Mouse (Mus musculus) liver, adult 2 months (tissue): ENCODE results near the gene Pisd. TPM values are rescaled to one million over a fixed set of nuclear protein-coding genes. Genes with fewer than 3 reads are reported as not detected.

Source experiments
- DNase-seq: peaks from one replicate; pipeline ENCODE4 v3.0.0-alpha.2; 2011; ENCODE audit warnings: low read depth, low spot score; ENCODE audit errors: extremely low read depth
- H3K27ac ChIP-seq: fragments of 200-500 bp; replicated peaks from 2 replicates; pipeline ENCODE4 v1.5.1; 2012; ENCODE audit warnings: low read depth, mild to moderate bottlenecking, control low read depth, inconsistent platforms, low read length; ENCODE audit not compliant: insufficient read depth
- H3K27me3 ChIP-seq: fragments of 200-500 bp; 2 replicates; pipeline ENCODE4 v1.6.1; 2012; ENCODE audit warnings: mild to moderate bottlenecking, moderate library complexity, low read length, inconsistent platforms; ENCODE audit not compliant: control insufficient read depth, insufficient read depth
- H3K36me3 ChIP-seq: fragments of 200-500 bp; 2 replicates; pipeline ENCODE4 v1.6.1; 2012; ENCODE audit warnings: low read length, inconsistent platforms; ENCODE audit not compliant: control insufficient read depth, insufficient read depth
- H3K4me1 ChIP-seq: fragments of 200-500 bp; 2 replicates; pipeline ENCODE4 v1.6.1; 2011; ENCODE audit warnings: low read length; ENCODE audit not compliant: control insufficient read depth, insufficient read depth
- H3K4me3 ChIP-seq: fragments of 200-500 bp; 2 replicates; pipeline ENCODE4 v1.5.1; 2011; ENCODE audit warnings: low read depth, mild to moderate bottlenecking, control low read depth, low read length, moderate library complexity; ENCODE audit not compliant: insufficient read depth
- H3K79me2 ChIP-seq: fragments of 200-500 bp; 2 replicates; pipeline ENCODE4 v1.6.1; 2012; ENCODE audit warnings: inconsistent platforms, mild to moderate bottlenecking, low read length, moderate library complexity; ENCODE audit not compliant: control insufficient read depth, insufficient read depth
- H3K9ac ChIP-seq: fragments of 200-500 bp; 2 replicates; pipeline ENCODE4 v1.6.1; 2012; ENCODE audit warnings: low read depth, mild to moderate bottlenecking, control low read depth, inconsistent platforms, low read length
- CTCF ChIP-seq: fragments of 200-500 bp; IDR thresholded peaks from 2 replicates; pipeline ENCODE4 v1.5.1; 2011; ENCODE audit warnings: low read depth, low read length, control low read depth
- POLR2A ChIP-seq: fragments of 200-500 bp; IDR thresholded peaks from 2 replicates; pipeline ENCODE4 v1.6.1; 2011; ENCODE audit warnings: low read length, control low read depth; ENCODE audit not compliant: insufficient read depth; ENCODE audit errors: extremely low read depth
- WGBS: fragments of 180-500 bp; shearing (Covaris S2); methylation state at CpG from one replicate; pipeline ENCODE4 v1.1.7; 2018; 5-methylcytosine and 5-hydroxymethylcytosine counted together
- polyA plus RNA-seq: library from polyadenylated mRNA; depleted of rRNA; stranded (reverse); fragments of >200 nt; gene quantifications from 2 replicates; pipeline ENCODE4 v1.2.3, GENCODE M21; 2012; rRNA removed
- total RNA-seq: library from RNA; depleted of rRNA; stranded (reverse); fragments of >200 nt; gene quantifications from 2 replicates; pipeline ENCODE4 v1.2.3, GENCODE M21; 2014; rRNA removed

Gene Pisd
- total and polyA plus RNA-seq, 2 experiments = 25.2 to 45.6 TPM

DNA sequence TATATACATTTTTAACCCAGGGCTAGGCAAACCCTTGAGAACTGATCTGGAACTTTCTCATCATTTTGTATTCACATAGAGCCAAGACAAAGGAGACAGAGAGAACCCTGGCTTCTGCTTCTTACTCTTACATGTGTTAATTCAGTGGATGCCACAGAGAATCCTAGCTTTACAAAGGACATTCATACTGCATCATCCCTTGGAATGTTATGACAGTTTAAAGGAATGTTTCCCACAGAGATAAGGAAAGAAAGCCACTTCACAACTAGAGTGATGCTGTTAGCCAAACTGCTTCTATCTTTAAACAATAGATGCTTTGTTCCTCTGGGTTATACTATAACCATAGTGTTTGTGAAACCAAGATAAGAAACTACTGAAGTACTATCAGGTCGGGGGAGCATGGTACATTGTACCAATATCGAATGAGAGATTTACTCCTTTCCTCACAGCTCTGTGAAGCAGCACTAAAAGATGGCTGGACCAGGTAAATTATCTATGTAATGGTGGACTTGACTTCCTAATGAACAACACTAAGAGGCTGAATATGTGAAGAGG is 79.1 kb downstream of the Pisd start:
- TF ChIP-seq POLR2A (no peak), CTCF (no peak)
- no peaks in the 10 kb centered on the region for H3K79me2 ChIP-seq
- H3K9ac ChIP-seq = no peak overlapping the region
- no peaks in the 10 kb centered on the region for H3K36me3 ChIP-seq
- no peaks in the 10 kb centered on the region for H3K27me3 ChIP-seq
- no peak overlapping the region for H3K27ac ChIP-seq
- H3K4me1 ChIP-seq = peaks cover 5% of the 10 kb centered on the region; the same call in 1 of the 2 replicates
- no peak for DNase-seq
- H3K4me3 ChIP-seq = no peak overlapping the region
- 38% methylated on average over 2 of the region's 2 CpGs for WGBS

DNA sequence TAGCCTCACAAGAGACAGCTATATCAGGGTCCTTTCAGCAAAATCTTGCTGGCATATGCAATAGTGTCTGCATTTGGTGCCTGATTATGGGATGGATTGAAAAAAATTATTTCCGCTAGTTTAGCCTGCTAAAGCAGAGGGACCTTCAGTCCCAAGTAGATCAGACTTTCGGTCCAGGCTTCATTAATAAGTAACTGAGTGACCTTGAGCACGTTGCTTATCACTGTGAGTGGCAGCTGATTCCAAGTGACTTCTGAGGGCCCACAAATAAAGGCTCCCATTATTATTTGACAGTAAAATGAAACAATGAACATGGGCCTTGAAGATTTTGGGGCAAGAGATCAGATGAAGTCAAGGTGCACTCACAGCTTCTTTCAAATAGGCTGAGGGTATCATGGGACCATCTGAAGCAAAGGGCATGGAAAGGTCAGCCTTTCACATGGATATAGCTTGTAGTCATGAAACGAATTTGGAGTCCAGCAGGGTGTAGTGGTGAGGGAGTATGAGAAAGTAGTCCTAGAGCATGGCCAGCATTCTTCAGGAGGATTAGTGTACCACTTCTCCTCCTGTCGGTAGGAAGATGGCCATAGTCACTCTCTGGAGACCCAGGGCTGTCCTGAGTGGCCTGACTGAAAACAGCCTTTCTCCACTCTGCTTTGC is 88.1 kb downstream of the Pisd start:
- H3K9ac ChIP-seq = no peak overlapping the region
- peaks cover 6% of the 10 kb centered on the region for H3K4me1 ChIP-seq
- no peak overlapping the region for H3K4me3 ChIP-seq
- WGBS = 28% methylated on average over 5 of the region's 5 CpGs
- no peaks in the 10 kb centered on the region for H3K79me2 ChIP-seq
- H3K36me3 ChIP-seq = no peaks in the 10 kb centered on the region
- TF ChIP-seq CTCF (no peak), POLR2A (no peak)
- peak overlapping the region; percentile 85 for H3K27ac ChIP-seq
- no peaks in the 10 kb centered on the region for H3K27me3 ChIP-seq
- peak; percentile 95 for DNase-seq

DNA sequence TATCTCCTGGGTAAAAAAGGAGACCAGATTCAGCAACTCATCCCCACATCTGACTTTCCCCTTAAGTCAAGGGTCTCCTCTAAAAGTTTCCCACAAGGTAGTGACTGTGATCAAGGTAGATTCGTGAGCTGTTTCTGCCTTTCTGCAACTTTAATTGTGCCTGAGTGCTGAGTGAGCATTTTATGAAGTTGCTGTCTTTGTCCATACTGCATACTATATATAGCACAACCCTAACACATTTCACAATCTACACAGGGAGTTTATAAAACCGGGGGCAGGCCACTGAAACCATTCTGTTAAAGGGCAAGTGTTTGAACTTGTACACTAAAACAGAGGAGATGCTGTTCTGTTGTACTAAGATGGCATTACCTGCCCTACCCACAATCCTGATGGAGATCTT is 92.0 kb downstream of the Pisd start:
- TF ChIP-seq POLR2A (no peak), CTCF (no peak)
- H3K4me3 ChIP-seq = no peak overlapping the region
- no peak overlapping the region for H3K27ac ChIP-seq
- no peaks in the 10 kb centered on the region for H3K79me2 ChIP-seq
- no peaks in the 10 kb centered on the region for H3K27me3 ChIP-seq
- WGBS = 37% methylated on average over 2 of the region's 2 CpGs
- peaks cover 2% of the 10 kb centered on the region; the same call in 1 of the 2 replicates for H3K36me3 ChIP-seq
- no peak for DNase-seq
- H3K9ac ChIP-seq = no peak overlapping the region
- peaks cover 6% of the 10 kb centered on the region for H3K4me1 ChIP-seq

Other genes starting within 250 kb of the Pisd start
- 24.4 and 30.6 TPM in 2 replicates for gene Yes1, start 174.5 kb downstream of the Pisd start, total RNA-seq
- 1.4 and 1.7 TPM in 2 replicates for gene Yes1, start 174.5 kb downstream of the Pisd start, polyA plus RNA-seq
- not detected in 2 replicates for gene Gm20671, start 41.5 kb upstream of the Pisd start, total RNA-seq
- gene Gm20671, start 41.5 kb upstream of the Pisd start, polyA plus RNA-seq = 2.3 and 3.2 TPM in 2 replicates
- 10.0 and 13.9 TPM in 2 replicates for gene Prr14l, start 68.6 kb upstream of the Pisd start, total RNA-seq
- gene Prr14l, start 68.6 kb upstream of the Pisd start, polyA plus RNA-seq = 8.7 and 15.7 TPM in 2 replicates
- 8.2 and 12.8 TPM in 2 replicates for gene Depdc5, start 78.1 kb upstream of the Pisd start, total RNA-seq
- 6.7 and 8.7 TPM in 2 replicates for gene Depdc5, start 78.1 kb upstream of the Pisd start, polyA plus RNA-seq
- 23.4 and 26.7 TPM in 2 replicates for gene Ywhah, start 233.2 kb upstream of the Pisd start, total RNA-seq
- gene Ywhah, start 233.2 kb upstream of the Pisd start, polyA plus RNA-seq = 29.5 and 31.2 TPM in 2 replicates